Mouse (Mus musculus): Measurements from ENCODE around the gene Qprt. TPM values are rescaled to one million over a fixed set of nuclear protein-coding genes. Genes with fewer than 3 reads are reported as not detected.
A peak's percentile ranks its signal among the peaks of the same experiment; 100 is the strongest.

Qprt gene
- polyA plus RNA-seq, 1 experiment from 2014 or later: 2.4 TPM

DNA sequence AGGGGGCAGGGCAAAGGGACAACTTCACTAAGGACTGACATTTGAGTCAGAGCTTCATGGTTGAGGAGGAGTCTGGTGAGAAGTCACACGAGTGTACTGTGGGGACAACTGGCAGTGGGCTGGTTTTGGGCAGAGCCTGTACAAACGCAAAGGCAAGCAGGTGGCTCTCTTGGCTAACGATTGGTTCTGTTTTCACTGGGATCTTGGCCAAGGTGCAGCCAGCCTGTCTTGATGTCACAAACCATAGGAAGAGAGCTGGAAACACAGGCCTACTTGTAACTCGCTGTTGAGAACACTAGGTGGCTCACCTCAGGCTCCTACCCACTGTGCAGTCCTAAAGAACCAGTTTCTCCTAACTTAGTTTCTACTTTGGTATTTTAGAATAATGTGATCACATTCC lies 7.6 kb upstream of the Qprt start:
- no peaks in the 10 kb centered on the region for H3K9me3 ChIP-seq (ENCODE audit: control insufficient read depth, low read length)
- H3K27ac ChIP-seq (replicated peaks in 1 of 2; ENCODE audit: control insufficient read depth in 1 of 2, insufficient read depth in 1 of 2, low read depth in 2 of 2, low read length in 2 of 2): no peak overlapping the region
- no peak overlapping the region for H3K9ac ChIP-seq (ENCODE audit: low read length)
- H3K4me1 ChIP-seq (ENCODE audit: control insufficient read depth in 2 of 2, insufficient read depth in 2 of 2, low read length in 2 of 2): no peaks in the 10 kb centered on the region; a peak in 1 of 4 replicates
- 18% methylated on average over 4 of the region's 4 CpGs for WGBS
- no peaks in the 10 kb centered on the region for H3K36me3 ChIP-seq (ENCODE audit: control insufficient read depth, insufficient read depth, low read length)
- no peak for ATAC-seq (ENCODE audit: insufficient number of reproducible peaks, insufficient read depth, low FRiP score, low read depth)
- no peak overlapping the region for H3K4me2 ChIP-seq (ENCODE audit: low read length)
- H3K27me3 ChIP-seq (ENCODE audit: control insufficient read depth, insufficient read depth, low read length): no peaks in the 10 kb centered on the region
- no peak overlapping the region for H3K4me3 ChIP-seq (ENCODE audit: control insufficient read depth in 1 of 2, insufficient read depth in 1 of 2, low read depth in 1 of 2, low read length in 2 of 2)

DNA sequence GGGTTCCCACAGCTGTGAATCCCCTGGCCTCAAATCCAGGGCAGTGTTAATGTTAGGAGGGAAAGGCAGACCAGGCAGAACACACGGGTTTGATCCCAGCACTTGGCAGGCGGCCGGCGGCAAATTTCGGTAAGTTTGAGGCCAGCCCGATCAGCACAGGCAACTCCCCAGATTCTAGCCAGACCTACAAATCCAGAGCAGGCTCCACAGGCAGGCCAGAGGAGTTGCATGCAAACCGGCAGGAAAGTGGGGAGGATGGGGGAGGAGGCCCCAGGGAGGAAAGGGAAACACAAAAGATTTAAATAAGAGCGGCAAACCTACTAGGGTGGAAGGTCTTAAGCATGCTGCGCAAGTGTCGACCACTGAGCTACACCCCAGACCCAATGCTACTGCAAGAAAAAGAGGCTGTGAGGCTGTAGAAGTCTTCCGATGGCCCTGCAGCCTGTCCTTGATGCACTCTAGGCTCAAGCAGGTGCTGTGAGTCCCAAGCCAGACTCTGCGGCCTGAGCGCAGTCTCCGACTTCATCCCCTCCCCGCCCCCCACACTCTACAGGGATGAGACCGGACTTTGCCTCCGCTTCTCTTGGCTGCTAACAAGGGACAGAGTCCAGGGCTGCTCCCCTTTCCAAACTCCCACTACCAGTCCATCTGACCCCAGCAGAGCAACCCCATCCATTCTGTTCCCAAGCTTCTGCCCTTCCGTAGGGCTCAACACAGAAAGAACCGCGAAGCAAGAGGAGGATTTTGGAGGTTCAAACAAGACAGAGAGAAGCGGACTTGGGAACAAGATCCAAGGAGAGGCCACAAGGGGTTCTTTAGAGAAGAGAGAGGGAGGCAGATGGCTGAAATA lies 740 bp downstream of the Qprt start:
- peaks cover 6 to 15% of the 10 kb centered on the region in 2 experiments; a peak in 3 of 4 replicates for H3K4me1 ChIP-seq (ENCODE audit: control insufficient read depth in 2 of 2, insufficient read depth in 2 of 2, low read length in 2 of 2)
- H3K27me3 ChIP-seq (ENCODE audit: control insufficient read depth, insufficient read depth, low read length): no peaks in the 10 kb centered on the region
- no peaks in the 10 kb centered on the region for H3K36me3 ChIP-seq (ENCODE audit: control insufficient read depth, insufficient read depth, low read length)
- 0 out of 2 replicates have a peak, but pooled peaks cover 4% of the 10 kb centered on the region for H3K9me3 ChIP-seq (ENCODE audit: control insufficient read depth, low read length)
- H3K9ac ChIP-seq (ENCODE audit: low read length): 0 out of 2 replicates have a peak overlapping the region, but pooled peaks have one; percentile 10
- no peak overlapping the region for H3K27ac ChIP-seq (replicated peaks in 1 of 2; ENCODE audit: control insufficient read depth in 1 of 2, insufficient read depth in 1 of 2, low read depth in 2 of 2, low read length in 2 of 2)
- peak overlapping the region; percentile 41 for H3K4me2 ChIP-seq (ENCODE audit: low read length)
- ATAC-seq (ENCODE audit: insufficient number of reproducible peaks, insufficient read depth, low FRiP score, low read depth): no peak
- peak overlapping the region; percentile 14 to 18; a peak in 2 of 4 replicates for H3K4me3 ChIP-seq (ENCODE audit: control insufficient read depth in 1 of 2, insufficient read depth in 1 of 2, low read depth in 1 of 2, low read length in 2 of 2)
- 16% methylated on average over 21 of the region's 21 CpGs for WGBS

DNA sequence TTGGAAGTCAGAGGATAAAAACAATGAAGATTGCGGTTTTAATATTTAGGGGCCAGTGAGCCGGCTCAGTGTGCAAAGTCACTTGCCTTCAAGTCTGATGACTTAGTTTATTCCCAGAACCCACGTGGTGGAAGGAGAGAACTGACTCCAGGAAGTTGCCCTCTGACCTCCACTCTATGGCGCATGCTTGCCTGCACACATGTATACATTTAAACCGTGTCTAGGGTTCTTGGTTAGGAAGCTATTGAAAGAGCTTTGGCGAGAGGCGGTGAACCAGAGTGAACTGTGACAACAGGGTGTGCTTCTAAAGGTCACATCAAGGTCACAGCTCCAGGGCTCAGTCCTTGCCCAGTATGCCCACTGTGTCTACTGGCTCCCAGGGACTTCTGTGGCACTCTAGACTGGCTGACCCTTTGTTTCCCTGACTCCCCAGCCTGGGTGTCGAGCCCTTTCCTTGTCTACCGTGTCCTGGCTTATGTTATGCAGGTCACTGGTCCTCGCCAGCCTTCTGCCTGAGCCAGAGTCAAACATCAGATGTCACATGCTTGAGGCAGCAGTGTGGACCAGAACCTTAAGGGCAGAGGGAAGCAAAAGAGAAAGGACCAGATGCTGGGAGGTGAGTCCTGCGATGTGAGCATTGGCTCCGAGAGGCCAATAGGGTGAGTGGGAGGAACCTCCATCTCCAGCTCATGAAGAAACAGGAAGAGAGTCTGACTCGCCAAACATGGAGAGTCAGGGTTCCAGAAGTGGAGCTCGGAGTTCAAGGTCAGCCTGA lies 3.2 kb downstream of the Qprt start:
- Histone ChIP-seq H3K27ac (replicated peaks in 1 of 2; ENCODE audit: control insufficient read depth in 1 of 2, insufficient read depth in 1 of 2, low read depth in 2 of 2, low read length in 2 of 2) (no peak overlapping the region), H3K36me3 (ENCODE audit: control insufficient read depth, insufficient read depth, low read length) (no peaks in the 10 kb centered on the region), H3K9ac (ENCODE audit: low read length) (no peak overlapping the region), H3K4me1 (ENCODE audit: control insufficient read depth in 2 of 2, insufficient read depth in 2 of 2, low read length in 2 of 2) (peaks cover 6 to 15% of the 10 kb centered on the region in 2 experiments; a peak in 3 of 4 replicates), H3K9me3 (ENCODE audit: control insufficient read depth, low read length) (no peaks in the 10 kb centered on the region), H3K27me3 (ENCODE audit: control insufficient read depth, insufficient read depth, low read length) (no peaks in the 10 kb centered on the region), H3K4me3 (ENCODE audit: control insufficient read depth in 1 of 2, insufficient read depth in 1 of 2, low read depth in 1 of 2, low read length in 2 of 2) (no peak overlapping the region), H3K4me2 (ENCODE audit: low read length) (no peak overlapping the region)
- ATAC-seq (ENCODE audit: insufficient number of reproducible peaks, insufficient read depth, low FRiP score, low read depth): no peak
- 60% methylated on average over 14 of the region's 14 CpGs for WGBS

DNA sequence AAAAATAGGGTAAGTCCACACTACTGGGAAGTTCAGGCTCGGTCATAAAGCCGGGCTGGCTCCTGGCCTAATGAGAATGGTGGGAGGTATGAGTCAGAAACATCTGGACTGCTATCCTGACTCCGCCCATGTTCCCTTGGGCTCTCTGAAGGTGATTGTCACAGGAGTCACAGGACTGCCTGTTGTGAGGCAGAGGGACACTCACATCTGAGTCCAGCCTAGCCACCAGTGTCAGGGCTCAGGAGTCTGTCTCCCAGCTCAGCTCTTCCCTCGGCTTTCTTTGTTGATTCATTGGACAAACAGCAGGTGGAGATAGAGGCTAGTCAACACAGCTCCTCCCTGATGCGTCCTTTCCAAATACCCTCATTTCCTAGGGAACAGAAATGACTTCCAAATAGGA lies 4.1 kb downstream of the Qprt start:
- ATAC-seq (ENCODE audit: insufficient number of reproducible peaks, insufficient read depth, low FRiP score, low read depth): peak; percentile 36; the same call in 1 of the 2 replicates
- WGBS: 37% methylated on average over 5 of the region's 5 CpGs
- no peak overlapping the region for H3K4me3 ChIP-seq (ENCODE audit: control insufficient read depth in 1 of 2, insufficient read depth in 1 of 2, low read depth in 1 of 2, low read length in 2 of 2)

DNA sequence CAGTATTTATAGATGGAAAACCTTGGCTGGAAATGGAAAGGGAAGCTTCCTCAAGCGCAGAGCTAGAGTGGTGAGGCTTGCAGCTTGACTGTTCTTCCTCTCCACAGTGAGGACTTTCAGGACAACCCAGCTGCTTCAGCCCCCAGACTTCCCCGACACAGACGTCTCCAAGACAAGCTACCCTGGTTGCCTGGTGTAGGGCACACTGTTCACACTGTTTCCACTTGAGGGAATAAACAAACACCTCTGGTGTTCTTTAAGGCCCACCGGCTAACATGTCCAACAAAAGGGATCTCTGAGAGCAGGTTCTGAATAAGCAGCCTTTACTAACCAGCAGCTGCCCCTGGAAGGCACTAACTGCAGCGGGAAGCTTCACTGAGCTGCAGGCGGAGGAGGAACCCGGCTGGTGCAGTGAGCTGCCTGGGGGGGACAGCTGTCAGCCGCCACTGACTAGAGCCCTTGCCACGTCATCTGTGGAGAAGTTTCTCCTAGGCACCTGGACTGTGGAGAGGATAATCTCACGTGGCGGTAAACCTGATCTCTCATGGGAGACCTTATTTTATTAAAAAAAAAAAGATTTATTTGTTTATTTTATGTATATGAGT lies 5.6 kb downstream of the Qprt start:
- no peak overlapping the region for H3K9ac ChIP-seq (ENCODE audit: low read length)
- no peak for ATAC-seq (ENCODE audit: insufficient number of reproducible peaks, insufficient read depth, low FRiP score, low read depth)
- H3K36me3 ChIP-seq (ENCODE audit: control insufficient read depth, insufficient read depth, low read length): no peaks in the 10 kb centered on the region
- H3K27ac ChIP-seq (replicated peaks in 1 of 2; ENCODE audit: control insufficient read depth in 1 of 2, insufficient read depth in 1 of 2, low read depth in 2 of 2, low read length in 2 of 2): no peak overlapping the region
- H3K4me3 ChIP-seq (ENCODE audit: control insufficient read depth in 1 of 2, insufficient read depth in 1 of 2, low read depth in 1 of 2, low read length in 2 of 2): no peak overlapping the region
- H3K9me3 ChIP-seq (ENCODE audit: control insufficient read depth, low read length): no peaks in the 10 kb centered on the region
- 60% methylated on average over 11 of the region's 11 CpGs for WGBS
- no peaks in the 10 kb centered on the region for H3K27me3 ChIP-seq (ENCODE audit: control insufficient read depth, insufficient read depth, low read length)
- H3K4me1 ChIP-seq (ENCODE audit: control insufficient read depth in 2 of 2, insufficient read depth in 2 of 2, low read length in 2 of 2): peaks cover 6 to 12% of the 10 kb centered on the region in 2 experiments; a peak in 3 of 4 replicates
- H3K4me2 ChIP-seq (ENCODE audit: low read length): no peak overlapping the region

More for the DNA sequence above, 4.1 kb downstream of the Qprt start:
- no peak overlapping the region for H3K9ac ChIP-seq (ENCODE audit: low read length)
- H3K4me1 ChIP-seq (ENCODE audit: control insufficient read depth in 2 of 2, insufficient read depth in 2 of 2, low read length in 2 of 2): peaks cover 6 to 15% of the 10 kb centered on the region in 2 experiments; a peak in 3 of 4 replicates
- H3K36me3 ChIP-seq (ENCODE audit: control insufficient read depth, insufficient read depth, low read length): no peaks in the 10 kb centered on the region
- no peaks in the 10 kb centered on the region for H3K9me3 ChIP-seq (ENCODE audit: control insufficient read depth, low read length)
- H3K27me3 ChIP-seq (ENCODE audit: control insufficient read depth, insufficient read depth, low read length): no peaks in the 10 kb centered on the region
- H3K4me2 ChIP-seq (ENCODE audit: low read length): no peak overlapping the region
- no peak overlapping the region for H3K27ac ChIP-seq (replicated peaks in 1 of 2; ENCODE audit: control insufficient read depth in 1 of 2, insufficient read depth in 1 of 2, low read depth in 2 of 2, low read length in 2 of 2)

DNA sequence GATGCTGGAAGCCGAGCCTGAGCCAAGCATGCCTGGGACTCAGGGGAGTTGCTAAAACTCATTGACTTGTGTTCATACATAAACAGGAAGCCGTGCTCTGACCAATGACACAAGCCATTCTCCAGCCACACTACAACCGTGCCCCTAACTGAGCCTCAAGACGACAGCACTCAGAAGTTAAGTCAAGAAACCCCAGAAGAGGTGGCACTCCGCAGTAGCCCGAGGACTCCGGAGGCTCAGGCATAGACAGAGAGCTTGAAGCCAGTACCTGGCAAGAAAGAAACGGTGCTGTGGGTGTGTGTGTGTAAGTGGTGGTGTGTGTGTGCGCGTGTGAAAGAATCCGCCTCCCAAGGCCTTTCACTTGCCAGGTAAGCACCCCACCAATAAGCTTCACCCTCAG lies 7.1 kb downstream of the Qprt start:
- Histone ChIP-seq H3K9ac (ENCODE audit: low read length) (no peak overlapping the region), H3K9me3 (ENCODE audit: control insufficient read depth, low read length) (no peaks in the 10 kb centered on the region), H3K4me3 (ENCODE audit: control insufficient read depth in 1 of 2, insufficient read depth in 1 of 2, low read depth in 1 of 2, low read length in 2 of 2) (no peak overlapping the region), H3K27ac (replicated peaks in 1 of 2; ENCODE audit: control insufficient read depth in 1 of 2, insufficient read depth in 1 of 2, low read depth in 2 of 2, low read length in 2 of 2) (no peak overlapping the region), H3K4me2 (ENCODE audit: low read length) (no peak overlapping the region), H3K27me3 (ENCODE audit: control insufficient read depth, insufficient read depth, low read length) (no peaks in the 10 kb centered on the region), H3K4me1 (ENCODE audit: control insufficient read depth in 2 of 2, insufficient read depth in 2 of 2, low read length in 2 of 2) (peaks cover 6 to 7% of the 10 kb centered on the region in 2 experiments; a peak in 3 of 4 replicates), H3K36me3 (ENCODE audit: control insufficient read depth, insufficient read depth, low read length) (no peaks in the 10 kb centered on the region)
- ATAC-seq (ENCODE audit: insufficient number of reproducible peaks, insufficient read depth, low FRiP score, low read depth): no peak
- WGBS: 74% methylated on average over 11 of the region's 11 CpGs

DNA sequence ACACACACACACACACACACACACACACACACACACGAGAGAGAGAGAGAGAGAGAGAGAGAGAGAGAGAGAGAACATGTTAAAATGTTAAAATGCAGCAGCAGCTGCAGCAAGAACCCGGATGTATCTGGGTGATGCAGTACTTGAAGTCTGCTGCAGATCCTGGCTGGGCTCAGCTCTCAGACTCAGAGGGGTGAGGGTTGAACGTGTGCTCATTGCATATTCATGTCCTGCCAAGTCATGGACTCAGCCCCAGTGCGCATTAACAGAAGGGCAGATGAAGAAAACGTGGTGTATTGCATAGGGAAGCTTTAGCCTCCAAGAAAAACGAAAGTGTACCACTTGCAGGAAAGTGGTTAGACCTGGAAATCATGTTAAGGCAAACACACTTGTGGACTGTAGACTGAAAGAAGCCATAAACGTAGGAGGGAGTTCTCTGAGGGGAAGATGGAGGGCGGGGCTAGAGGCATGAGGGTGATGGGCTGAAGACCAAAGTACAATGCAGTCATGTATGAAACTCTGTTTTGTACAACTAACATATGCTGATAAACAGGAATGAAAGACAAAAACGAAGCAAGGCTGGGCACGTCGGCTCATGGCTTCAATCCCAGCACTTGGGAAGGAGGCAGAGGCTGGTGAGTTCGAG lies 8.3 kb downstream of the Qprt start:
- no peak overlapping the region for H3K27ac ChIP-seq (replicated peaks in 1 of 2; ENCODE audit: control insufficient read depth in 1 of 2, insufficient read depth in 1 of 2, low read depth in 2 of 2, low read length in 2 of 2)
- no peak overlapping the region for H3K4me3 ChIP-seq (ENCODE audit: control insufficient read depth in 1 of 2, insufficient read depth in 1 of 2, low read depth in 1 of 2, low read length in 2 of 2)
- ATAC-seq (ENCODE audit: insufficient number of reproducible peaks, insufficient read depth, low FRiP score, low read depth): no peak
- no peak overlapping the region for H3K4me2 ChIP-seq (ENCODE audit: low read length)
- 54% methylated on average over 11 of the region's 12 CpGs for WGBS
- H3K27me3 ChIP-seq (ENCODE audit: control insufficient read depth, insufficient read depth, low read length): no peaks in the 10 kb centered on the region
- H3K9me3 ChIP-seq (ENCODE audit: control insufficient read depth, low read length): no peaks in the 10 kb centered on the region
- H3K9ac ChIP-seq (ENCODE audit: low read length): no peak overlapping the region
- no peaks in the 10 kb centered on the region for H3K36me3 ChIP-seq (ENCODE audit: control insufficient read depth, insufficient read depth, low read length)
- peaks cover 3 to 6% of the 10 kb centered on the region in 2 experiments; a peak in 2 of 4 replicates for H3K4me1 ChIP-seq (ENCODE audit: control insufficient read depth in 2 of 2, insufficient read depth in 2 of 2, low read length in 2 of 2)
